Mouse (Mus musculus) midbrain, embryonic 16.5 days (tissue): ENCODE data around the gene Nde1. TPM values are rescaled to one million over a fixed set of nuclear protein-coding genes. Genes with fewer than 3 reads are reported as not detected.
A peak's percentile ranks its signal among the peaks of the same experiment; 100 is the strongest.

Source experiments
- ATAC-seq: fragments of 200-750 bp; cut with Nextera tagmentation; 2 replicates; pipeline ENCODE4 v1.8.0; 2017; ENCODE audit warnings: moderate TSS enrichment
- H3K27ac ChIP-seq: fragments of 300-500 bp; sonication (generic); 2 replicates; pipeline ENCODE4 v1.5.1; 2014; ENCODE audit warnings: mild to moderate bottlenecking, low read length, mixed read lengths
- H3K27me3 ChIP-seq: fragments of 300-500 bp; sonication (generic); 2 replicates; pipeline ENCODE4 v1.6.1; 2014; ENCODE audit warnings: low read depth, low read length, mixed read lengths; ENCODE audit not compliant: control insufficient read depth, insufficient read depth
- H3K36me3 ChIP-seq: fragments of 300-500 bp; sonication (generic); 2 replicates; pipeline ENCODE4 v1.6.1; 2014; ENCODE audit warnings: mild to moderate bottlenecking, low read length, moderate library complexity, mixed read lengths; ENCODE audit not compliant: control insufficient read depth, insufficient read depth
- H3K4me1 ChIP-seq: fragments of 300-500 bp; sonication (generic); 2 replicates; pipeline ENCODE4 v1.6.1; 2014; ENCODE audit warnings: mild to moderate bottlenecking, low read length, mixed read lengths; ENCODE audit not compliant: control insufficient read depth, insufficient read depth
- H3K4me2 ChIP-seq: fragments of 300-500 bp; sonication (generic); 2 replicates; pipeline ENCODE4 v1.6.1; 2014; ENCODE audit warnings: mild to moderate bottlenecking, low read length, mixed read lengths
- H3K4me3 ChIP-seq: fragments of 300-500 bp; sonication (generic); 2 replicates; pipeline ENCODE4 v1.5.1; 2014; ENCODE audit warnings: low read depth, mild to moderate bottlenecking, low read length, moderate library complexity, mixed read lengths
- H3K9ac ChIP-seq: fragments of 300-500 bp; sonication (generic); 2 replicates; pipeline ENCODE4 v1.6.1; 2014; ENCODE audit warnings: low read depth, low read length, mixed read lengths
- H3K9me3 ChIP-seq: fragments of 300-500 bp; sonication (generic); replicated peaks from 2 replicates; pipeline ENCODE4 v1.6.1; 2014; ENCODE audit warnings: mild to moderate bottlenecking, low read length, mixed read lengths; ENCODE audit not compliant: control insufficient read depth, poor library complexity, severe bottlenecking
- WGBS: fragments of 180-500 bp; shearing (Covaris S2); extraction: QIAGEN DNeasy Blood & Tissue Kit; methylation state at CpG from one replicate; pipeline ENCODE4 v1.1.7; 2014; 5-methylcytosine and 5-hydroxymethylcytosine counted together
- polyA plus RNA-seq: library from polyadenylated mRNA; unstranded; fragments of >200 nt; fragmentation: Nextera tagmentation; extraction: Ambion mirVana; gene quantifications from 2 replicates; pipeline ENCODE4 v1.2.1, GENCODE M21; 2015

The Nde1 gene
- 18.7 and 21.9 TPM in 2 replicates for polyA plus RNA-seq

DNA sequence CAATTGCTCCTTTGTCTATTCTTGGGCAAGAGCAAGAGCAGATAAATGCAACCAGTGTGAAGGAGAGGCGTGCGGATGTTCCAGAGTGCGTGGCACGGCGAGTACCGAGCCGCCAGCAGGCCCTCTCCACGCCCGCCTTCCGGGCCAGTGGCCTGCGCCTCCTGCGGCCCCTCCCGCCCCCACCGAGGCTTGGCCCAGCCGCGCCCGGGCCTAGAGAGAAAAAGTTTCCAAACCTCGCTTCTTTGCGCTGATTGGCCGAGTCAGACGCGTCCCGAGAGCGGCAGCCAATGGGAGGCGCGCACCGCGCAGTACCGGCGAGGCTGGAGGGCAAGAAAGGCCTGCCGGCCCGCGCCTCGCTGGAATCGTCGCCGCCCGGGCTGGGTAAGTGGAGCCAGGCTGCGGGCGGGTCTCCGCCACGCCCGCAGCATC lies at the start of gene Nde1, which contains the start of gene Marf1:
Gene Nde1 (plus strand): TSS at position 288 of the 429 bp plus-strand sequence.
Gene Marf1 (minus strand): TSS at position 364 of the 429 bp plus-strand sequence.
- Histone ChIP-seq H3K4me1 (peaks cover 13% of the 10 kb centered on the region), H3K36me3 (no peaks in the 10 kb centered on the region), H3K9me3 (no peaks in the 10 kb centered on the region), H3K9ac (peak within 1 kb of the TSS; percentile 69), H3K4me2 (peak within 1 kb of the TSS; percentile 97), H3K27ac (0 out of 2 replicates have a peak within 1 kb of the TSS, but pooled peaks have one; percentile 53), H3K27me3 (no peaks in the 10 kb centered on the region), H3K4me3 (peak within 1 kb of the TSS; percentile 67)
- under 1% methylated on average over 30 of the region's 43 CpGs for WGBS
- peak; percentile 61 for ATAC-seq

- H3K27ac ChIP-seq, result no peak overlapping the region
- no peaks in the 10 kb centered on the region for H3K27me3 ChIP-seq
- H3K9me3 ChIP-seq, result no peaks in the 10 kb centered on the region
- H3K36me3 ChIP-seq, result peaks cover 28% of the 10 kb centered on the region
- WGBS, result 92% methylated on average over 2 of the region's 2 CpGs
- no peak overlapping the region for H3K9ac ChIP-seq
- no peak overlapping the region for H3K4me3 ChIP-seq
- H3K4me2 ChIP-seq, result no peak overlapping the region
- no peak for ATAC-seq
- no peaks in the 10 kb centered on the region for H3K4me1 ChIP-seq
Measured at GRCm38 (mm10) chr16:14117299-14117698, 45.8 kb upstream of the Nde1 start.

DNA sequence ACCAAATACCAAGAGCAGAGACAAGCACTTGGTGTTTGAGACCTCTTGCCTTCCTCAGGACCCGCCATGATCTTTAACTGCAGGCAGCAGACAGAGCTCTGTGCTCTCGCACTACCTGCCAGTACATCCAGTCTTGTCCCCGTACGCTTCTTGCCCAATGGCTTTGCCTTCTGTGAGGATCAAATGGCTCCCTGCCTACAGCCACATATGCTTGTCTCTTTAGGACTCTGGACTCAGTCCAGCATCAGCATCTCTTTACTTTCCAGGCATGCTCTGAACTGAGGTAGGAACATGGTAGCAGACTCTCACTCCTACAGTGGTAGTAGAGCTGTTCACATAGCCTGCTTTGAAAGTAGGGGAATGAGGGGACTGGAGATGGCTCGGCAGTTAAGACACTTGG lies 42.1 kb upstream of the Nde1 start:
- WGBS, result 93% methylated on average over 5 of the region's 5 CpGs
- Histone ChIP-seq H3K4me1 (no peaks in the 10 kb centered on the region), H3K9me3 (no peaks in the 10 kb centered on the region), H3K9ac (no peak overlapping the region), H3K4me2 (no peak overlapping the region), H3K27me3 (no peaks in the 10 kb centered on the region), H3K36me3 (peaks cover 45% of the 10 kb centered on the region), H3K4me3 (no peak overlapping the region), H3K27ac (no peak overlapping the region)
- ATAC-seq, result no peak

DNA sequence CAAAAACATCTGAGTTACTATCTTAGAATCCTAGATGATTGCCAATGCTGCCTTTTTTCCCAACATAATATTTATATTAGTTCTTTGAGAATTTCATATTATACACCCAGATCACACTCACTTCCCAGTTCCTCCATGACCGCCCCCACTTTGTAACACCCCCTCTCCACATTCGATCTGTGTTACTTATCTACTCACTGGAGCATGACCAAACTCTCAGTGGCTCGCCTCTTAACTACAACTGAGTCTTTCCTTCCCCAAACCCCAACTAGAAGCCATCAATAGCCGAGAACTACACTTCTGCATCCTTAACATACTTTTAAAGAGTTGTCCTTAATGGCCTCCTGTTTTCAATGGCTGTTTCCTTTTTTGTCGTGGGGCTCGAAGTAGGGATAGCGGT lies 41.5 kb upstream of the Nde1 start:
- no peak overlapping the region for H3K4me2 ChIP-seq
- no peak overlapping the region for H3K27ac ChIP-seq
- no peak overlapping the region for H3K9ac ChIP-seq
- WGBS, result 96% methylated on average over 7 of the region's 7 CpGs
- no peaks in the 10 kb centered on the region for H3K9me3 ChIP-seq
- no peaks in the 10 kb centered on the region for H3K4me1 ChIP-seq
- H3K4me3 ChIP-seq, result no peak overlapping the region
- peaks cover 47% of the 10 kb centered on the region for H3K36me3 ChIP-seq
- no peak for ATAC-seq
- no peaks in the 10 kb centered on the region for H3K27me3 ChIP-seq

- Histone ChIP-seq H3K27me3 (no peaks in the 10 kb centered on the region), H3K9ac (no peak overlapping the region), H3K27ac (no peak overlapping the region), H3K9me3 (no peaks in the 10 kb centered on the region), H3K36me3 (peaks cover 47% of the 10 kb centered on the region), H3K4me3 (no peak overlapping the region), H3K4me2 (no peak overlapping the region), H3K4me1 (no peaks in the 10 kb centered on the region)
- ATAC-seq, result no peak
Measured at GRCm38 (mm10) chr16:14122586-14122985, 40.5 kb upstream of the Nde1 start.

DNA sequence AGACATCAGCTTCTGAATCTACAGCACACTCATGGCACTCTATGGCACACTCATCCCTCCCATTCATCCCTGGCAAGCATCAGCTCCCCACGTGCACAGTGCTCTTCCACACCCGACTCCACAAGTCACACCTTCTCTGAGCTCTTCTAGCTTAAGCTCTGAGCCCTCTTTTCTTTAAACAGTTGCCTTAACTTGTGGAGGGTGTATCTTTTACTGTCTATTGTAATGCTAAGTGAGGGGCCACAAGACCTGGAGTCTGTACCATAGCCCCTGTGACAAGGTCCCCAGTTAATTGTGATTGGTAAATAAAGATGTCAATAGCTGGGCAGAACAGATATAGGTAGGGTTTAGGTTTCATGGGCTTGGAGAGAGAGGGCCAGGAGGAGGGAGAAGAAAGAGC lies 39.2 kb upstream of the Nde1 start:
- Histone ChIP-seq H3K4me3 (no peak overlapping the region), H3K9ac (no peak overlapping the region), H3K4me2 (no peak overlapping the region), H3K9me3 (no peaks in the 10 kb centered on the region), H3K4me1 (no peaks in the 10 kb centered on the region), H3K27me3 (no peaks in the 10 kb centered on the region), H3K36me3 (peaks cover 55% of the 10 kb centered on the region), H3K27ac (no peak overlapping the region)
- no peak for ATAC-seq
- WGBS, result 88% methylated on average over 2 of the region's 2 CpGs

DNA sequence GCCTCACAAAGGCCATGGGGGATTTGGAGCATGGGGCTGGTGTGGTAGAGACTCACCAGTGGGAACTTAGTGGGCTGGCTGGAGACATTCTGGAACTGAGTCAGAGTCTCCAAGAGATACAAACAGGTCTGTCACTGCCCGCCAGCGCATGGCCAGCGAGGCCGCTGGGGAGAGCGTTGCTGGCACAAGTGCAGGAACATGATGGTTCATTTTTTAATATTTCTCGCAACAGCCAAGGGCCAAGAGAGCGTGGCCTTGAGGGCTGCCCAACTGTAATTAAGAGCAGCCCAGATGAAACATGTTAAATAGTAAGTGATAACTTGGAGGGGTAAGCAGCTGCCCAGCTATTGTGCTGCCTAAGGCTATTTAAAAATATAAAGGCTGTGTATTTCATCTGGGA lies 38.4 kb upstream of the Nde1 start:
- ATAC-seq, result no peak
- Histone ChIP-seq H3K4me3 (no peak overlapping the region), H3K4me2 (no peak overlapping the region), H3K27me3 (no peaks in the 10 kb centered on the region), H3K27ac (no peak overlapping the region), H3K4me1 (no peaks in the 10 kb centered on the region), H3K9me3 (no peaks in the 10 kb centered on the region), H3K36me3 (peaks cover 58% of the 10 kb centered on the region), H3K9ac (no peak overlapping the region)
- WGBS, result 97% methylated on average over 7 of the region's 7 CpGs

DNA sequence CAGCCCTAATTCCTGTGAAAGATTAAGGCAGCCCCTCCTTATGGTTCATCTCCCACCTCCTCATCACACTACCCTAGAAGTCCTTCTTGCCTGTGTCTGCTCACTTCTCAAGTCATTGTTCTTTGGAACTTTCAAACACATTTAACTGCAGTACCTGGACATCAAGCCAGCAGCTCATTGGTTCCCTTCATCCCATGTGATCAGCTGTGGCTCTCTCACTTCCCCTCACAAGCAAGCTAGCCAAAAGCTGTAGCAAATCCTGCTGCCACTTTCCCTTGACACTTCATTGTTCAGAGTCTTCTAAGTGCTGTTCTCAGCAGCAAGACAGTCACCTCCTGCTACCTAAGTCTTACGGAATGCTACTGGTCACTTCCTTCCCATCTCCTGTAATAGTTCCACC lies 37.8 kb upstream of the Nde1 start:
- Histone ChIP-seq H3K4me3 (no peak overlapping the region), H3K4me2 (no peak overlapping the region), H3K9me3 (no peaks in the 10 kb centered on the region), H3K36me3 (peaks cover 60% of the 10 kb centered on the region), H3K4me1 (no peaks in the 10 kb centered on the region), H3K27ac (no peak overlapping the region), H3K9ac (no peak overlapping the region), H3K27me3 (no peaks in the 10 kb centered on the region)
- 93% methylated on average over 1 of the region's 1 CpGs for WGBS
- no peak for ATAC-seq

- H3K4me2 ChIP-seq, result no peak overlapping the region
- ATAC-seq, result no peak
- H3K27me3 ChIP-seq, result no peaks in the 10 kb centered on the region
- no peaks in the 10 kb centered on the region for H3K9me3 ChIP-seq
- peaks cover 52% of the 10 kb centered on the region for H3K36me3 ChIP-seq
- H3K4me1 ChIP-seq, result no peaks in the 10 kb centered on the region
- H3K27ac ChIP-seq, result no peak overlapping the region
- no peak overlapping the region for H3K4me3 ChIP-seq
- H3K9ac ChIP-seq, result no peak overlapping the region
Measured at GRCm38 (mm10) chr16:14128977-14129376, 34.1 kb upstream of the Nde1 start.
